Mouse (Mus musculus): ENCODE measurements around the gene Pak1.
A peak's percentile ranks its signal among the peaks of the same experiment; 100 is the strongest.

GRCm38 (mm10) chr7:97783523-97783922, 4.8 kb upstream of the Pak1 start:
- TF ChIP-seq CTCF (conservative IDR thresholded peaks at IDR 0.05; ENCODE audit: low read length) (no peak), POU5F1 (IDR thresholded peaks at IDR 0.05; ENCODE audit: borderline replicate concordance, low read length) (no peak), NANOG (IDR thresholded peaks at IDR 0.05; ENCODE audit: borderline replicate concordance, low read length) (peak; percentile 67; the same call in 1 of the 2 replicates)

All from E14TG2a.4 (cell line).